Mouse (Mus musculus) heart, postnatal 25 days (tissue): ENCODE measurements around the gene Foxc1. TPM values are rescaled to one million over a fixed set of nuclear protein-coding genes. Genes with fewer than 3 reads are reported as not detected.

ENCODE experiments used
- DNase-seq: peaks from one replicate; pipeline ENCODE4 v3.0.0; 2022; ENCODE audit warnings: low spot score
- intact Hi-C: fragments of 180-260 bp; cut with DNase I; formaldehyde crosslinking; loops from one replicate; pipeline ENCODE4 v1.15.1; 2025
- total RNA-seq, 2 experiments: library from RNA; stranded (reverse); gene quantifications; 2 replicates each; pipeline ENCODE4 v1.2.3; 2021

Foxc1 gene
- total RNA-seq, 2 experiments from 2014 or later, result 5.1 to 5.8 TPM

- intact Hi-C loops, result no loop called here
- DNase-seq, result no peak
Measured at GRCm38 (mm10) chr13:31821050-31821449, 14.6 kb downstream of the Foxc1 start.

GRCm38 (mm10) chr13:31823316-31823715 is 16.9 kb downstream of the Foxc1 start:
- intact Hi-C loops, result no loop called here
- DNase-seq, result no peak

DNA sequence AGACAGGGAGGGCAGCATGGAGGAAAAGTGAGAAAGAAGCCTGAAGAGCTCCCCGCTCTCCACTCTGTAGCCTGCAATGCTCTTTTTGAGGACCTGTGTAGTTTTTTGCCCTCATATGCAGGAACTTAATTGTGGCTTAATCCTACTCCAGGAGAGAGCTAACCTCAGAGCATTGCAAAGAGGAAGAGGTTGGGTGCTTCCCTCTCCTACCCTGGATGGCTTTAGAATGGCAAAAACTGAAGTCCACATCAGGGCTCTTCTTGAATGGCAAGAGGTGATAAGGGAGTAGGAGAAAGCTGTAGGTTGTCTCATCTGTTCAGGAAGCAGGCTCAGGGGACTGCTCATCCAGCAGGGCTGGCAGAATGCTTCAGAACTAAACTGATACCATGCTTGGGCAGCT is 18.7 kb downstream of the Foxc1 start:
- no peak for DNase-seq
- intact Hi-C loops, result no loop called here

DNA sequence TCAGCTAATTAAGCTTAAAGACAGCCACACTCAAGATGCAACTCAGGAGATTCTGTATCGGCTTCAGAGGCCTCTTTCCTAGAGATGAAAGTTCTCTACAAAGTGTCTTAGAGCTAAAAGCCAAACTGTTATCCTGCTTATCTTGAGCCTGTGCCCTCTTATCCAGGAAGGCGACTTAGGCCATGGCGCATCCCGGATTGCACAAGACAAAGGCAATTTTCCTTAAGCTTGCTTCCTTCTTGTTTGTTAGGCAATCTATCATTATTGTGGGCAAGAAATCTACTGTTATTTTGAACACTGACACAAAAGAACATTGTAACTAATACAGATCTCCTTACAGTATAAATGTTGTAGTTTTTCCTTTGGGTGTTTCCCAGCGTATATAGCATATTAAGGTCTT is 20.7 kb downstream of the Foxc1 start:
- intact Hi-C loops, result no loop called here

GRCm38 (mm10) chr13:31827820-31828332 is 21.4 kb downstream of the Foxc1 start:
- no peak for DNase-seq
- intact Hi-C loops, result no loop called here

More for the DNA sequence above, 20.7 kb downstream of the Foxc1 start:
- no peak for DNase-seq

DNA sequence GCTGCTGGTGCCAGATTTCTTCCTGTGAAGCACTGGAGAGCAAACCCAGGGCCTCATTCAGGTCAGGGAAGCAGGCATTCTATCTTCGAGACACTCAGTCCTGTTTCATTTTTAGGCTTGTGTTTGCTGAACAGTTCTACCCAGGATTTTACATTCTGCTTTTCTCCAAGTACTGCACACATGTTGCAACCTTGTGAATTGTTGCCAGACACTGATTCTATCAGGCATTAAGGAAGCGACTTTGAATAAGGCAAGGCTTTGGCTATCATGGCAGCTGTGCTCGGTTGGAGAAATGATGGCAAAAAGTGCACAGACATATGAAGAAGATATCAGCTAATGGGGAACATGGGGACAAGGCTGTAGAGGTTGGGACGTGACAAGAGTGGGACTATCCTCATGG is 22.0 kb downstream of the Foxc1 start:
- DNase-seq, result no peak
- intact Hi-C loops, result no loop called here

DNA sequence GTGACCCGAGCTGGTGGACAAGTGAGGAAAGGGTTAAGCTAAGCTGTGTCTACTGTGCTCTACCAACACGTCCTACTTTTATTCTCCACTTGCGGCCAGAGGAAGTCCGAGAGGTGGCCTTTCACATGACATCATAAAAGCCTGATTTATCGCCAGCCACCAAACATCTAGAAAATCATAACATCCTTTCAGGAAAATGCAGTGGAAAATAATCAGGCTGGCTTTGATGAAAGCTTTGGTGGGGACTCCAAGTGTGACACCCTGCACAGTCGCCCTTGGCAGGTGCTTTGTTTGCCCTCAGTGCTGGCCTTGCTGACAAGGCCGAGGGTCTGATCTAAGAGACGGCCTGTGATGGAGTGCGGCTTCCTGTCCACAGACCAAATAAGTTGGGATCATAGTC is 23.9 kb downstream of the Foxc1 start:
- intact Hi-C loops, result no loop called here
- no peak for DNase-seq

DNA sequence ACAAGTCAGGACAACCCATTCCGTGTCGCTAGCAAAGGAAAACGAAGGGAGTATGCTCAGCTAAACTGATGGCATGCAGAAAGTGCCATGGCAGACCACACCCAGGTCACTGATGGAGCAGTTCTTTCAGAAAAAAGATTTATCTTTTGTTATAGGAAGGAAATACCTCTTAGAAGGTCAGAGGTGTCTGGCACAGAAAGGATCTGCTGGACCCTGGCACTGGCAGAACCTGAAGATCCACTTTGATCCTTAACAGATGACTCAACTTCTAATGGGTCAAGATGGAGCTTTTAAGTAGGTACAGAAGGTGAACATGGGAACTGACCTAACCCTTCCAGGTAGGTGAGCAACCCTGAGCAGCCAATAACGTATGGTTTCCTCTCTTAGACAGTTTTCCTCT is 29.4 kb downstream of the Foxc1 start:
- intact Hi-C loops, result no loop called here
- DNase-seq, result no peak

DNA sequence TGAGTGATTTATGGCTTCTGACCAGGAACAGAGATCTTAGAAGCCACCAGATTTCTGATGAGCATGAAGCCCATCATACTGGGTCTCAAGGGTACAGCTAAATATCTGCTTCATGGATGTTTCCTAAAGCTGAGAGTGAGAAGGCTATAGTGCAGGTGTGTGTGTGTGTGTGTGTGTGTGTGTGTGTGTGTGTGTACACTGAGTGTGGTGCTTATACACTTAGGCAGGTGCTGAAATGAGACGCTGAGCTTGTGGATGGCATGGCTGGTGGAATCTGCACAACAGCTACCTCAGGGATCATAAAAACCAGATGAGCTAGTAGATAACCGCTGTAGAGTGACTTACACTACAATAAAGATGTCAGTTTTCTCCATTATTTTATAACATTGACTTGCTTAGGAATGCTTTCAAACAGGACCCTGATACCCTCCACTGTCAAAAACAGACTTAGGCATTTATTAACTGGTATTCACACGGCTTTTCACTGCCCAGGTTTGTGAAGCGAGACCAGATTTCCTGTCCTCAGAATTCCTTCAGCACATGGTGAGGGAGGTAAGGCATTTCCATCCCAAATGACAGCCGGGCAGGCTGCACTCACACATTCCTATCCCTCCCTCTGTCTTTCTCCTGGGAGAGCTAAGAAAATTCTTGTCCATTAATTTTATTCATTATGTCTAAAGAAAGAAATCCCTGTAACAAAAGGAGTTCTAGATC is 43.0 kb downstream of the Foxc1 start:
- intact Hi-C loops, result no loop called here
- no peak for DNase-seq

GRCm38 (mm10) chr13:31853564-31853963 is 47.1 kb downstream of the Foxc1 start:
- intact Hi-C loops, result no loop called here
- no peak for DNase-seq

DNA sequence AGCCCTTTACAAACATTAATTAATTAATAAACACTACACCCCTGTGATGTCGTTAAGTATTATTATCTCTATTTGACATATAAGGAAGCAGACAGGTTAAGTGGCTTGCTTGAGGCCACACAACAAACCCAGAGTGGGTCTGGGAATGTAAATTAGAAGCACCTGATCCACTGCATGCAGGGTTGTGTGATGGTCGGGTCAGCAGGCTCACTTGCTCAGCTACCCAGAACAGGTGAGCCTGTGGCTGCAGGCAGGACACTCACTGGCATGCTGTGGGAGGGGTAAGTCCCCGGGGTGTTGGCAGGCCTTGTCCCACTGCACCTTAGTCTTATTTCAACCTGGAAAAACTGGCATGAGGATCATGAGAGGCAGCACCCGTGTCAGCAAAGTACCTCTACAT is 47.6 kb downstream of the Foxc1 start:
- DNase-seq, result no peak
- intact Hi-C loops, result no loop called here

- DNase-seq, result no peak
- intact Hi-C loops, result no loop called here
Measured at GRCm38 (mm10) chr13:31860200-31860599, 53.8 kb downstream of the Foxc1 start.

Other genes starting within 250 kb of the Foxc1 start
- gene A530084C06Rik, start 247.3 kb upstream of the Foxc1 start, total RNA-seq, result under 1 TPM in 1 of 2 experiments, not detected in 1; 0.08 TPM
- gene Foxf2, start 180.8 kb upstream of the Foxc1 start, total RNA-seq, result under 1 TPM in 1 of 2 experiments, not detected in 1; 0.18 TPM